Mouse (Mus musculus) hindlimb bud, embryonic 11.5 days (tissue): Measurements from ENCODE around the gene Gstp1.
"Not testable (repeated sequence)": the region's sequence is repeated elsewhere in the genome, so short reads cannot be mapped to it uniquely, and the experiment has no call there.

Experiments used
- DNase-seq: peaks from one replicate; pipeline ENCODE4 v3.0.0-alpha.2; 2012; ENCODE audit warnings: low read depth, low spot score; ENCODE audit errors: extremely low spot score

Gstp1 gene

DNA sequence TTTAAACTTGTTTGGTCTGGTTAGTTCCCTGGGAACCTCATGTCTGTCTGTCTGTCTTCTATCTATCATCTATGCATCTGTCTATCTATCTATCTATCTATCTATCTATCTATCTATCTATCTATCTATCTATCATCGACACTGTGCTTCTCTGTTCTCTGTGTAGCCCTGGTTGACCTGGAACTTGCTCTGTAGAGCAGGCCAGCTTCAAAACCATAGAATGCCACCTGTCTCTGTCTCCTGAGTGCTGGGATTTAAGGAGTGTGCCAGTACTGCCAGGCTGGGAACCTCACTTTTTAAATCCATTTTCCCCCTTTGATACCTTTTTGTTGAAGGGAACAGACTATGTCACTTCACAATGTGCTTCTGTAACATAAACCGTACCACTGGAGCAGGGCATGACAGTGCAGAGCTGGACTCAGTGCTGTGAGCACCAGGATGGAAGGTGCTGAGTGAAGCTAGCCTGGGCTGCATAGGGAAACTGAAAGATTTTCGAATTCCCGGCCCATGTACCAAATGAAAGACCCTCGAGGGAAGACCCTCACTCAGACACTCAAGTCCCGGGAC, 23.2 kb upstream of the Gstp1 start:
- DNase-seq: no peak

DNA sequence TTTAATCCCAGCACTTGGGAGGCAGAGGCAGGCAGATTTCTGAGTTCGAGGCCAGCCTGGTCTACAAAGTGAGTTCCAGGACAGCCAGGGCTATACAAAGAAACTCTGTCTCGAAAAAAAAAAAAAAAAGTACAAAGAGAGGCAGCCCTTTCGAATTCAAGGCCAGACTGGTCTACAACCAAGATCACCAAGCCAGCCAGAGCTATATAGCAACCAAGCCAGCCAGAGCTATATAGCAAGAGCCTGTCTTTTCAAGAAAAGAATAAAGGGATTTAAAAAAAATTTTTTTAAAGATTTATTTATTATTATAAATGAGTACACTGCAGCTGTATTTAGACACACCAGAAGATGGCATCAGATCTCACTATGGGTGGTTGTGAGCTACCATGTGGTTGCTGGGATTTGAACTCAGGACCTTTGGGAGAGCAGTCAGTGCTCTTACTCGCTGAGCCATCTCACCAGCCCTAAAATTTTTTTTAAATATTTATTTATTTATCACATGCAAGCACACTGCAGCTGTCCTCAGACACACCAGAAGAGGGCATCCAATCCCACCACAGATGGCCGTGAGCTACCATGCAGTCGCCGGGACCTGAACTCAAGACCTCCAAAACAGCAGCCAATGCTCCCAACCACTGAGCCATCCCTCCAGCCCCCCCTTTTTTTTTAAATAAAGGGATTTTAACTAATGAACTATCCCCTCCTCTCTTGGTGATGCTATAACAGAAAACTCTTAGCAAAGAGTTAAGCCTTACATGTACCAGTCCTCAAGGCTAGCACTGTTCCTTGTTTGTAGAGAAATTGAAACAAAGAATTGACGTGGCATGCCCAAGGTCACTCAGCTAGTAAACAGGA, 22.5 kb upstream of the Gstp1 start:
- DNase-seq: not testable (repeated sequence)

DNA sequence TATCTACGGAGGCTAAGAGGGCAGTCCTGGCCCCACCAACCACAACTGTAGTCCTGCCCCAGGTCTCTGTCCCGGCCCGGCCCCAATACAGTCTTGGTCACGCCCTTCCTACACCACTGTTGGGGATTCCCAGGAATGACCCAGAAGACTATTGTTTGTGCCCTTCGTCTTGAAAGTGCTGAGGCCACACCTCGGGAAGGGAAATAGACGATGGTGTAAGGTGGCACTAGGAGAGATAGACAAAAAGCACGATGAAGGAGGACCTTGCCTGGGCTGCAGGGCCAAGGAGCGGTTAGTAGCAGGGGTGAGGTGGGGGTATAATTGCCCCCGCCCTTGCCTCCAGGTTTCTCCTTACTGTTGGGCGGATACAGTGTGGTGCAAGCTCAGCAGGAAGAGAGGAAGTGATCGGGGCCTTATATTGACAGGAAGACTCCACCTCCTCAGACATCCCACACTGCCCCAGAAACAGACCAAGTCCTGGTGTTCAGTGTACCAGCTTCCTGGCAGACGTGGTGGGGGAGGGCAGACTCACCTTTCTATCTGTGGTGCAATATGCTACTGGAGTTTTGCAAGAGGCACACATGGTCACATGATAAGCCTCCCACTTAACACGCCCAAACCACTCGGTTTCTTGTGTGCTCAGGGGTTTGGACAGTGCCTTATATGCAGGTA, 21.4 kb upstream of the Gstp1 start, which contains the start of gene Gstp3:
Gene Gstp3, minus strand, starts transcription at position 501 of the 672 bp plus-strand sequence.
- DNase-seq: no peak

DNA sequence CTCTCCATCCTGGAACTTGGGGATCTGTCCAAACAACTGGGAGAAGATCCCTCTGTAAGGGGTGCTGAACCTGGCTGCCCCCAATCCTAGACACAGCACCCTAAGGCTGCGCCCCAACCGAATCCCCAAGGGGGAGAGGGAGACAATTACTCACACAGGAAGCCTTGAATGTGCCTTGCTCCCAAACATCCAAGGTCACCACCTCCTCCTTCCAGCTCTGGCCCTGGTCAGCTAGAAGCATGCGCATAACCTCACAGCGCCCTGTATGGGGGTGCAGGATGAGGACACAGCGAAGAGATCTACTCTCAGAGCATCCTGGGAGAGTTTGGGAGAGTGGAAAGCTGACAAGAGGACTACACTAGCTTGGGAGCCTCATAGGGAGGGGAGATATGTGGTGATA, 20.8 kb upstream of the Gstp1 start:
- DNase-seq: no peak

DNA sequence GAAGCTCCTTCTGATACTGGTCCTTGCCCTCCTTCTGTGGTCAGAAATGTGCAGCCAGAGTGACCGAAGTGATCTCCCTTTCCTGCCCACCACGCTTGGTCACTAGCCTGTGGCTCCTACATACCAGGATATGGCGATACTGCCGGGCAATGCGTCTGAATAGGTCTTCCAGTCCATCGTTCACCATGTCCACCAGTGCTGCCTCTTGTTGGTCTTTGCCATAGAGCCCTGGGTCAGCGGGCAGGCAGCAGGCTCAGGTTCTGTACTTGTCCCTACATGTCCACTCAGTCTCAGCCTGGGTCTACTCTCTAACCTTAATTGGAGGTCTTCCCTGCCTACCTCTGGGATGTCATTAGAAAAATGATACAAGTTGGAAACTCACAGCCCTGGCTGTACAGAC, 20.2 kb upstream of the Gstp1 start:
- no peak for DNase-seq

DNA sequence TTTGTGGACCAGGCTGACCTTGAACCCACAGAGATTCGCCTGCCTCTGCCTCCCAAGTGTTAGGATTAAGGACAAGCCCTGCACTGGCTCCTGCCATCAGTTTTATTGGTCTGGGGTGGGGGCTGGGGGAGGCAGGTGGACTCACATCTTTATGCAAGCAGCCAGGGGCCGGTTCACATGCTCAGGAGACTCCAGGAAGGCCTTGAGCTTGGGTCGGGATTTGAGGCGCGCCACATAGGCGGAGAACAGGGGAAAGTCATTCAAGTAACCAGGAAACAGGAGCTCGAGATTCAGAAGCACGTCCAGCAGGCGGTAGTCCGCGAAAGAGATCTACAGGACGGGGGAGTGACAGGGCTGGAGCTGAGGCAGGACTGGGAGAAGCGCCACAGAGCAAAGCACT, 19.6 kb upstream of the Gstp1 start:
- no peak for DNase-seq

DNA sequence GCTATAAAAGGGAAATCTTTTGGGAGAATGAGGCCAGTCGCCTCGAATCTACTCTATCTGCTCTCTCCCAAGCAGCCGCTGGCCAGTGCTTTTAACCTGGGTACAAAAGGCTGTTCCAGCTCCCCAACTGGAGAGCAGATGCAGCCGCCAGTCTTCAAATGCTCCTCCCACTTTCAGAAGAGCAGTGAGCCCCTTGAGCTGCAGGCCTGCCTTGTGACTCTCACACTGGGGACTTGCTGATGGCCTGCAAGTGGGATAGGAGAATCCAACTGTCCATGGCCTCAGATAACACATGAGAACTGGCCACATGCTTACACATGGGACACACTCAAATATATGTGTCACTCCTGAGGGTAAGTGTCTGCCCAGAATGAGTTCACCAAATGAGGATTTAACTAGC, 18.9 kb upstream of the Gstp1 start:
- DNase-seq: no peak

DNA sequence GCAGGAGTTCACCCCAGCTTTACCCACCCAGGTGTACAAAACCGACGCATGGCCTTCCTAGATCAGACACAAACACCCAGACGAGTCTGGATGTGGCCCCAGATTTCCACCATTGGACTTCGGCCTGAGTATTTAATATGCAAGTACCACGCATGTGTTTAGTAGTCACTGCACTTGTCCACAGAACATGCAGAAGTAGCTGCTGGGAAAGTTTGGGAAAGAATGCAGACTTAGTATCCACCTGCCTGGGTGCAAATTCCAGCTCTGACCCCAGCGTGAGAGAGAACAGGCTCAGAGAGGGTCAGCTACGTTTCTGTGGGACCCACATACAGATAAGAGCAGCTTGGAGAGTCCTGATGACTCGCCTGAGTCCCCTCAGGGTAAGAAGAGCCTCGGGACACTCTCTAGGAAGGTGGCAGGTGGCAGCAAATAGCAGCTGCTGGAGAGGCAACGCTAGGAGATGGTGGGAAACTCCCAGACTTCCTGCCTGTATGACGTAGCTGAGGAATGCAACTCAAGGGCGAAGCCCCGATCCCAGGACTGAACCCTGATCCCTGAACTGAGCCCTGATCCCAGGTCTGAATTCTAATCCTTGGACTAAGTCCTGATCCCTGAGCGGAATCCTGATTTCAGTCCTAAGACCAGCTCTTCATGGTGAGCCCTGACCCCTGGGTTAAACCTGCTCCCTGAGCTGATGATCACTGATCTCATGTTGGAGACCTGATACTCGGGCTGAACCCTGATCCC, 18.3 kb upstream of the Gstp1 start:
- no peak for DNase-seq

DNA sequence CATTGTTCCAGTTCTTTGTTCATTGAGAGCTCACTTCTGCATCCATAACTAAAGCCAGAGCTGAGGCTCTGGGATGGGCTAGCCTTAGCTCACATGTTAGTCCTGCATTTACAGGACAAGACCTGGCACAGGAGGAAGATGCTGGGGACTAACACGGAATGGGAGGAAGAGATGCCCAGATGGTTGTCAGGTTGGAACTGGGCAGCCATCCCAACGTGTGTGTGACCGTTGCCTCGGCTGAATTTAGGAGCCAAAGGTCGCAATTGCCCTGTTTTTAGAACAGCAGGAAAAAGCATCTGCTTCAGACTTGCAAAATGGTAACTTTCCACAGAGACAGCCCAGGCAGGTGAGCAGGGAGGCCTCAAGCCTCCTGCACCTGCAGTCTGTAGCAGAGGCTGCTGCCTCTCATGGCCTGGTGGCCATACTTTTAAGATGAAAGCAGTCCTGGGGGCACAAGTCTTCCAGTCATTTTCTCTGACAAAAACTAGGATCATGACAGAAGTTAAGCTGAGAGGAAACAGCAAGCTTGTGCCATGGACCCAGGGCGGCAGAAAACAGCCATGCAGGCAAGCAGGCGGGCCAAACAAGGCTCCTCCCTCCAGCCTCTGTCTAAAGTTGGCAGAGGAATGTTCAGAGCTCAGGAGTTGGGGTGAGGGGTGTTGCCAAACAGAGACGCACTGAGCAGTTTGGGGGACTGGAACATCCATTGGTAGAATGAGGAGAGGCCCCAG, 17.6 kb upstream of the Gstp1 start:
- no peak for DNase-seq

DNA sequence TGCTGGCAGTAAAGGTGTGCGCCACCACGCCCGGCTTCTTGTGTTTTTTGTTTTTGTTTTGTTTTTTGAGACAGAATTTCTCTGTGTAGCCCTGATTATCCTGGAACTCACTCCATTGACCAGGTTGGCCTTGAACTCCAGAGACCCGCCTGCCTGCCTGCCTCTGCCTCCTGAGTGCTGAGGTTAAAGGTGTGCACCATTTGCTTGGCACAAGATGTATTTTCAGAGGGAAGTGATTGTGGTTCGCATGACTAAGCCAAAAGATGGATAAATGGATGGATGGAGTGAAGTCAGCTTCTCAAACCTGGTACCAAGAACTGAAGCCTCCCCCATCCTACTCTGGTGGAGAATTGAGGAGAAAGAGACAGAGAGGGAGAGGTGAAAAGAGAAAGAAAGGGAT, 16.8 kb upstream of the Gstp1 start:
- no peak for DNase-seq

DNA sequence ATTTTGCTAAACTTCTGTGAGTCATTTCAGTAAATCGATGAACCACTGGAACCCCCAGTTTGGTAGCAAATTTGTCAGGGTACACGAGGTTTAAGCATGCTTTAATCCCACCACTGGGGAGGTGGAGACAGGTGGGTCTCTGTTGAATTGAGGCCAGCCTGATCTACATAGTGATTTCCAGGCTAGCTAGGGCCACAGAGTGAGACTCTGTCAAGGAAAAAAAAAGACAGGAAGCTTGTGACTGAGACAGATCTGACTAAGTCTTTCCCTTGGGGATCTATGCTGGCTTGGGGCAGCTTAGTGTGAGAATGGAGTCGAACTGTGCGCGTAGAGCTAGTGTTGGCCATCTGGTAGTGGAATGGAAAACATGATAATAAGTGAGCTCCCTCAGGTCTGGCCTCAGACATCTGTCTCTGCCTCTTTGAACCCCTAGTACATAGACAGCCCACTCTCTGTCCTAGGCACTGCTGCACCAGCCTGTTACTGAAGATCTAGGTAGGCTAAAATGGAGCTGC, 14.8 kb upstream of the Gstp1 start:
- DNase-seq: no peak

DNA sequence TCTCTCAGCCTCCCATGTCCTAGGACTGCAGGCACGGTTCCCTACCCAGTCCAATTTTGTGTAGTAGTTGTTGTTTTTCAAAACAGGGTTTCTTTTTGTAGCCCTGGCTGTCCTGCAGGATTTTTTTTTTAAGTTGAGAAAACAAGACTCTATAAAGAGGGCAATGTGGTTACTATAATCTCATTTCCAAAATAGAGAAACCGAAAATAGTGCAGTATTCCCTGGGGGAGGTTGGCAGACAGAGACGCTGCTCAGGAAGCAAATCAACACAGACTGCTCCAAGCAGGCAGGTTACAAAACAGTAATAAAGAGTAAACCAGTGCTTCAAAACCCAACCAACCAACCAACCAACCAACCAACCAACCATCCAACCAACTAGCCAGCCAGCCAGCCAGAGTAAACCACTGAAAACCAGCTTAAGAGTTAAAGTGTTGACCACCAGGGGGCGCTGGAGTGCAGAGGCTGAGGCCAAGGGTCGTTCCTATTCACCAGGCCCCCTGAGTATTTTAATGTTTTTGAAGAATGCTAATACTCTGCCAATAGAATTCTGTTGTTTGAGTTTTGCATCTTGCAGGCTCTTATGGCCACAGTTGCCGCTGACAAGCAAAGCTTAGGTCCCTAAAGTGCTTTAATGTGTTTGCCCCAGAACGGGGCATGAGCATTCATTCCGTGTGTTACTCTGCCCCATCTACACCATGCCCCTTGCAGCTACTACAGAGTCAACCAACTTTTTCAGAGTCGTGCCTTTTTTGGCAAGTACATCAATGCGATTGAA, 14.1 kb upstream of the Gstp1 start:
- DNase-seq: no peak

DNA sequence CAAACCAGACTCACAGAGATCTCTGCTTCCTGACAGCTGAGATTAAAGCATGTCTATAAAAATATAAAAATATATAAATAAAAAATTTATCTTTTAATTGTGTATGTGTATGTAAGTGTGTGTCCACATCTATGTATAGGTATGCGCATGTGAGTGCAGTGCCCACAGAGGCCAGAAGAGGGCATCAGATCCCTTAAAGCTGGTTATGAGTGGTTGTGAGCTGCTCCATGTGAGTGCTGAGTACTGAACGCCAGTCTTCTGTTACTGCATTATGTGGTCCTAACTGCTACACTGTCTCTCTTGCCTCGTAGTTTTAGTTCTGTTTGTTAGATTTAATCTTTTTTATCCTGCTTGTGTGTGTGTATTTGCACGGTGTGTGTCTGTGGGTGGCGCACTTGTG, 13.2 kb upstream of the Gstp1 start:
- DNase-seq: no peak

DNA sequence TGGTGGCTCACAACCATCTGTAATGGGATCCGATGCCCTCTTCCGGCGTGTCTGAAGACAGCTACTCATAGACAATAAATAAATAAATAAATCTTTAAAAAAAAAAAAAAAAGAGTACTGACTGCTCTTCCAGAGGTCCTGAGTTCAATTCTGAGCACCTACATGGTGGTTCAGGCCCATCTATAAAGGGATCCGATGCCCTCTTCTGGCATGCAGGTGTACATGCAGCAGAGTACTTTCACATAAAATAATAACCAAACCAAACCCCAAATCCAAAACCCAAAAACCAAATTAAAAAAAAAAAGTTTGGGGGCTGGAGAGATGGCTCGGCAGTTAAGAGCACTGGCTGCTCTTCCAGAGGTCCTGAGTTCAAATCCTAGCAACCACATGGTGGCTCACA, 11.3 kb upstream of the Gstp1 start:
- not testable (repeated sequence) for DNase-seq

DNA sequence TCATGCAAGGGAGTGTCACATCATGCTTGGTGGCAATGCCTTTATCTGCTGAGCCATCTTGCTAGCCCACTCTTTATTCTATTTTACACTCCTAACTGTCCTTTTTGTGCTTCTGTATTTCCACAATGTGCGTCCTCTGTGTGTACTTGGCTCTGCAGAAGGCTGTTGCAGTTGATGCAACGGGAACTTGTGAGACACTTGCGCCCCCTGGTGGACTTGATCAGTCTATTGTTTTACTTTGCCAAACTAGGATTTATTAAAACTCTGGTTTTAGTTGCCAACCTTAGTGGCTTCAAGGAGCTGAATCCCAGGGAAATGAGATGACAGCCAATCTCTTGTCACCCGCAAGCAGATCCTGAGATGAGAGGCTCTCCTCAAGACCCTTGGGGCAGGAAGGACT, 10.1 kb upstream of the Gstp1 start:
- DNase-seq: peak; percentile 79

DNA sequence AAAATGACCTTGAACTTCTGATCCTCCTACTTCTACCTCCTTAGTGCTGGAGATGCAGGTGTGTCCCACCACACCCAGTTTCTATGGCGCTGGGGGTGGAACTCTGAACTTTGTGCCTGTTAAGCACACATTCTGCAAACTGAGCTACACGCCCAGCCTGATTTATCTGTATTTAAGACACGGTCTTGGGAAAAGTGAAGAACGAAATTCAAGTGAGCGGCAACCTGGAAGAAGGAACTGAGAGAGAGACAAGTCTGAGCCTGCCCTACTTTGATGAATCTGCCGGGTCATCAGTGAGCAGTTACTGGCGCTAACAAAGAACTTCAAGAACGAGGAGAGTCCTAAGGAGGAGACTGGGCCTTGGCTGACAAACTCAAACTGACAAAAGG, 9.1 kb upstream of the Gstp1 start:
- no peak for DNase-seq

DNA sequence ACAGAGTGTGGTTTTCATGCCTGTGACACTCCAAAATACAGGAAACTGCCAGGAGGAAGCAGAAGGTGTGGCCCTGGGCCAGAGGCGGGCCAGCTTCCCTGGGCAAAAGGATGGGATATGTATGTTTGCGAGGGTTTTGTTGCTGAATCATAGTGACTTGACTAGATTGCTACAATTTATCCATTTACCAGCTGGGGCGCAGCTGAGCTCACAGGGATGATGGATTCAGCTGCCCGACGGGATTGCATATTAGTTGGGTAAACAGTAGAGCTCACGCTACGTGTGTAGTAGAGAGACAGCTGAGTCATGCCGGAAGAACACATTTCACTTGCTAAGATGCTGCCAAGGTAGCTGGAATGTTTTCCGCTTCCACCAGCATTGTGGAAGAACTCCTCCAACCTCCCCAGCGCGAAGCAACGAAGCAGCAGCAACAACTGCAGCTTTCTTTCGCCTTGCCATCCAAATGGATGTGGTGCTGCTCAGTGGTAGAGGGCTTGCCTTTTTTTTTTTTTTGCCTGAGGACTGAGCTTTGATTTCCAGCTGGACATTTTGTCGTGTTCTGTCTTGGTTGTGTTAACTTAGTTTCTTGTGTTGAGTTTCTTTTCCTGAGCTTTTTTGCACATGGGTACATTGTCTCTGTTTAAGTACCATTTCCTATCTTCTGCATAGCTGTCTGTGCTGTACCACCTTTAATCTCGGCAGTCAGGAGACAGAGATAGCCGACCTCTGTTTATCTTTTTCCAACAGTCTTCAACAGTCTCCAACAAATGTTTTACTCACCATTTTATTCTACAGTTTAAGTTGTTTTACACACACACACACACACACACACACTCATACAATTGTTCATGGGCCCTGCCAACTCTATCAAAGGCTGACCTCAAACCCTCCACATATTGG, 8.4 kb upstream of the Gstp1 start, which contains the start of gene Gstp2:
Gene Gstp2, minus strand, starts transcription at position 58 of the 900 bp plus-strand sequence.
- no peak for DNase-seq

DNA sequence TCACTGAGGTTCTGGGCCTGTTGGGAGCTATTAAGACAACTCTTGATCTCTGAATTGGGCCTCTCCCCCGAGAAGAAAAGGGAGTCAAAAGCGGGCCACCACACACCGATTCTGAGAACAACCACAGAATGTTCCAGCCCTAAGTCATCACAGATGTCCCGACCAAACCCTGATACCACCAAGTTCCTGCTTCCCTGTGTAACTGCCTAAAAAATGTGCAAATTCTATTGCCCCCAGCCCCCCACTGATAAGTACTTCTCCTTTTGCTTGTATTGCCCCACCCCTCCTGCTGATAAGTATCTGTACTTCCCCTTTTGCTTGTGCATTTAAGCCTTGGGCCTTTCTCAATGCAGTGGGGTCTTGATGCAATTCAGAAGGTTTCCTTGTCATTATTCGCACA, 6.3 kb upstream of the Gstp1 start:
- not testable (repeated sequence) for DNase-seq

DNA sequence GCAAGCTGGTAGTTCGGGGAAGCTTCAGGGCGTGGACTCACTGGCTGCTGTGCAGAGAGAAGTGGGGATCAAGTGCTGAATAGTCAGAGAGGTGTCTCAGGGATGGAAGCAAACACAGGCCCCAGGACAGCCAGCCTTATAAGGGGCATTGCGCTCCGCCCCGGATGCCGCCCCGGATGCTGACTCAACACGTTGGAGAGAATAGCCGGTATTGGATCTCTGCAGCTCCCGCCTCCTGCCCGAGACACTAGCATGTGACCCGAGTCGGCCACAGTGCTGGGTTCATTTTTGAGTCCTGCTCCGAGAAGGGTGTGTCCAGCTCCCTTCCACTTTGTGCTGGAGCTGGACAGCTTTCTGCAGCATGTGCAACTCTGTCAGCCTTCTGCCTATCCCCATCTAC, 4.3 kb upstream of the Gstp1 start:
- no peak for DNase-seq
